Mouse (Mus musculus): ENCODE results near the gene Tmem91. TPM values are rescaled to one million over a fixed set of nuclear protein-coding genes. Genes with fewer than 3 reads are reported as not detected.
A peak's percentile ranks its signal among the peaks of the same experiment; 100 is the strongest.

The Tmem91 gene
- total and polyA plus RNA-seq, 3 experiments = 0.55 to 1.3 TPM; not detected in 1

DNA sequence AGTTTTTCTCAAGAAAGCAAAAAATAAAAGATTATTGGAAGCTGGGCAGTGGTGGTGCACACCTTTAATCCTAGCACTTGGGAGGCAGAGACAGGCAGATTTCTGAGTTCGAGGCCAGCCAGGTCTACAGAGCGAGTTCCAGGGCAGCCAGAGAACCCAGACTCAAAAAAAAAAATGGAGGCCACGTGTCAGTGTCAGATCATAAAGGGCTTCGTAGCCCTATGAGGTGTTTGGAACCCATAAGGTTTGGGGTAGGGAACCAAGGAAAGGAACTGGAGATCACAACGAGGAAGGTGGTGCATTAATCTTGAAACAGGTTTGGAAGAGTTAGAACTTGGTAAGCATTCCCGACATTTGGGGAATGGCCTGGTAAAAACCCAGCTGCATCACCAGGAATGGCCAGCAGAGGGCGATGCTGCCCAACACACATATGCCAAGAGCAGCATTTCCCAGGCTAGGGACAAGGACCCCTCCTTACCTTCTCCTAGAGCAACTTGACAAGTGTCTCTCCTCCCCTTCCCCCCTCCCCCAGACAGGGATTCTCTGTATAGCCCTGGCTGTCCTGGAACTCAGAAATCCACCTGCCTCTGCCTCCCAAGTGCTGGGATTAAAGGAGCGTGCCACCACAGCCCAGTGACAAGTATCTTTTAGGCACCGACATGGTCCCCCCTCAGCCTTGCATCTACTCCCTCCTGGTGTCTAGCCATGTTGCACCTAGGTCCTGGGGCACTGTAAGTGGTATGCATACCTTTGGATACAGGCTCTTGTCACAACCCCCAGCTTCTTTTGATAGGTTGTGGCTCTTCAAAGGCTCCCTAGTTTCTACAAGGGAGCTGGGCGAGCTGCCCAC, 45.0 kb upstream of the Tmem91 start:
- Histone ChIP-seq H3K27me3 (replicated peaks) (no peaks in the 10 kb centered on the region), H3K9ac (ENCODE audit: insufficient read depth, low read depth) (0 out of 2 replicates have a peak overlapping the region, but pooled peaks have one; percentile 34), H3K4me2 (ENCODE audit: insufficient read depth, low read depth, poor library complexity, severe bottlenecking) (peak overlapping the region; percentile 78; the same call in 1 of the 2 replicates), H3K4me3 (replicated peaks in 1 of 3; ENCODE audit: low read depth in 2 of 3, low read length in 2 of 3, poor library complexity in 1 of 3) (no peak overlapping the region), H3K27ac (ENCODE audit: insufficient read depth, low read depth) (peak overlapping the region; percentile 47; the same call in 1 of the 2 replicates), H3K79me2 (replicated peaks; ENCODE audit: control insufficient read depth, extremely low read depth, insufficient read depth, poor library complexity, severe bottlenecking) (peaks cover 15% of the 10 kb centered on the region), H3K9me3 (replicated peaks; ENCODE audit: low read length) (no peaks in the 10 kb centered on the region), H3K4me1 (ENCODE audit: control insufficient read depth in 1 of 2, insufficient read depth in 2 of 2) (peaks cover 3 to 27% of the 10 kb centered on the region in 2 experiments; a peak in 3 of 4 replicates), H3K36me3 (replicated peaks in 1 of 2; ENCODE audit: control insufficient read depth in 1 of 2, insufficient read depth in 1 of 2, low read length in 1 of 2) (peaks cover 54 to 72% of the 10 kb centered on the region in 2 experiments)
- dilution Hi-C loops (cut with MboI; ENCODE audit: extremely low pct_ligation_motif_present, extremely low pct_unique_long_range_greater_than_20kb, low sequenced_read_pairs) (no loop called here), in situ Hi-C loops (cut with MboI; ENCODE audit: low pct_ligation_motif_present, low pct_unique_long_range_greater_than_20kb, low sequenced_read_pairs) (loop anchor here (5.0 kb wide), 1 partner anchor 32 kb away; the partner anchor contains the start of gene Hnrnpul1)
- DNase-seq (ENCODE audit: extremely low read depth) = peak; percentile 54
- TF ChIP-seq E2F4 (IDR thresholded peaks at IDR 0.05; ENCODE audit: insufficient replicate concordance, low read depth, low read length) (no peak), USF2 (conservative IDR thresholded peaks at IDR 0.05; ENCODE audit: low read depth, low read length) (no peak), USF1 (IDR thresholded peaks at IDR 0.05; ENCODE audit: low read depth, low read length) (no peak), ZKSCAN1 (IDR thresholded peaks at IDR 0.05; ENCODE audit: borderline replicate concordance, low read depth, low read length) (no peak), CTCF (conservative IDR thresholded peaks at IDR 0.05 in 1 of 2, IDR thresholded peaks at IDR 0.05 in 1 of 2; ENCODE audit: low read depth in 2 of 2, low read length in 2 of 2) (peak; percentile 72 to 96), ZMIZ1 (IDR thresholded peaks at IDR 0.05; ENCODE audit: low read depth, low read length) (0 out of 2 replicates have a peak, but pooled peaks have one; percentile 26), POLR2A (IDR thresholded peaks at IDR 0.05; ENCODE audit: low read depth, low read length) (no peak), SMC3 (IDR thresholded peaks at IDR 0.05; ENCODE audit: low read depth, low read length) (peak; percentile 42), ELF1 (IDR thresholded peaks at IDR 0.05; ENCODE audit: low read depth, low read length) (no peak), MEF2A (IDR thresholded peaks at IDR 0.05; ENCODE audit: borderline replicate concordance, low read depth, low read length) (no peak), TCF12 (IDR thresholded peaks at IDR 0.05; ENCODE audit: low read depth, low read length) (no peak), NRF1 (IDR thresholded peaks at IDR 0.05; ENCODE audit: low read depth, low read length) (no peak), RAD21 (IDR thresholded peaks at IDR 0.05; ENCODE audit: low read depth, low read length) (peak; percentile 44), POLR2AphosphoS2 (IDR thresholded peaks at IDR 0.05; ENCODE audit: low read depth, low read length) (no peak), CHD1 (IDR thresholded peaks at IDR 0.05; ENCODE audit: low read depth, low read length) (no peak), JUN (IDR thresholded peaks at IDR 0.05; ENCODE audit: insufficient read depth, low read depth, low read length) (no peak), TBP (conservative IDR thresholded peaks at IDR 0.05; ENCODE audit: low read depth, low read length) (no peak), HCFC1 (IDR thresholded peaks at IDR 0.05; ENCODE audit: low read depth, low read length) (no peak), CHD2 (IDR thresholded peaks at IDR 0.05; ENCODE audit: low read length) (no peak), KAT2A (IDR thresholded peaks at IDR 0.05; ENCODE audit: insufficient replicate concordance, low read length) (no peak), ETS1 (conservative IDR thresholded peaks at IDR 0.05; ENCODE audit: low read depth, low read length) (no peak), SIN3A (IDR thresholded peaks at IDR 0.05; ENCODE audit: low read length) (no peak)
